Mouse (Mus musculus) left cerebral cortex, postnatal 36 days (tissue): ENCODE measurements around the gene Srd5a3. TPM values are rescaled to one million over a fixed set of nuclear protein-coding genes. Genes with fewer than 3 reads are reported as not detected.
A peak's percentile ranks its signal among the peaks of the same experiment; 100 is the strongest.
"Not testable (repeated sequence)": the region's sequence is repeated elsewhere in the genome, so short reads cannot be mapped to it uniquely, and the experiment has no call there.

Source experiments
- DNase-seq, 2 experiments: peaks; one replicate each; pipeline ENCODE4 v3.0.0; 2021 to 2022; ENCODE audit warnings: low spot score in 2 of 2, mixed read lengths in 1 of 2
- intact Hi-C: fragments of 180-260 bp; cut with DNase I; formaldehyde crosslinking; loops from one replicate; pipeline ENCODE4 v1.15.1; 2025
- total RNA-seq, 2 experiments: library from RNA; stranded (reverse); gene quantifications; 2 replicates each; pipeline ENCODE4 v1.2.3; 2021

Srd5a3 gene
- total RNA-seq, result 10 to 100 TPM; 18.2 to 24.4 TPM

GRCm38 (mm10) chr5:76139808-76140729 lies at the start of gene Srd5a3:
Gene Srd5a3 (plus strand): TSS chr5:76140271.
- DNase-seq, result peak; percentile 94
- intact Hi-C loops, result loop anchor here (5.0 to 10.0 kb wide), 3 partner anchors 42 to 385 kb away; partner anchors contain the start of genes Exoc1 and Tmem165

- intact Hi-C loops, DNase-seq: not testable (repeated sequence)
Measured at GRCm38 (mm10) chr5:76103809-76104208, 36.3 kb upstream of the Srd5a3 start.

- no peak for DNase-seq
- intact Hi-C loops, result no loop called here
Measured at GRCm38 (mm10) chr5:76107306-76107705, 32.8 kb upstream of the Srd5a3 start.

GRCm38 (mm10) chr5:76108496-76108895 lies 31.6 kb upstream of the Srd5a3 start:
- no peak for DNase-seq
- intact Hi-C loops, result no loop called here

GRCm38 (mm10) chr5:76111173-76111572 lies 28.9 kb upstream of the Srd5a3 start:
- DNase-seq, result peak; percentile 8 to 16
- intact Hi-C loops, result loop anchor here (10.0 kb wide), 2 partner anchors 86 to 896 kb away; no protein-coding TSS in a partner anchor

- intact Hi-C loops, result loop anchor here (10.0 kb wide), 2 partner anchors 87 to 897 kb away; no protein-coding TSS in a partner anchor
- no peak for DNase-seq
Measured at GRCm38 (mm10) chr5:76112016-76112415, 28.1 kb upstream of the Srd5a3 start.

- intact Hi-C loops, result loop anchor here (10.0 kb wide), 2 partner anchors 91 to 901 kb away; no protein-coding TSS in a partner anchor
- no peak for DNase-seq
Measured at GRCm38 (mm10) chr5:76115436-76116041, 24.5 kb upstream of the Srd5a3 start.

- DNase-seq, result peak; percentile 38 to 61
- intact Hi-C loops, result loop anchor here (2.0 to 10.0 kb wide), 3 partner anchors 94 to 904 kb away; no protein-coding TSS in a partner anchor
Measured at GRCm38 (mm10) chr5:76118441-76118840, 21.6 kb upstream of the Srd5a3 start.

GRCm38 (mm10) chr5:76120634-76121033 lies 19.4 kb upstream of the Srd5a3 start:
- intact Hi-C loops, result no loop called here
- no peak for DNase-seq

- DNase-seq, result no peak
- intact Hi-C loops, result no loop called here
Measured at GRCm38 (mm10) chr5:76127584-76128316, 12.3 kb upstream of the Srd5a3 start.

- peak in 1 of 2 experiments; percentile 12 for DNase-seq
- intact Hi-C loops, result no loop called here
Measured at GRCm38 (mm10) chr5:76130292-76130691, 9.8 kb upstream of the Srd5a3 start.

GRCm38 (mm10) chr5:76131990-76132389 lies 8.1 kb upstream of the Srd5a3 start:
- no peak for DNase-seq
- intact Hi-C loops, result no loop called here

- no peak for DNase-seq
- intact Hi-C loops, result no loop called here
Measured at GRCm38 (mm10) chr5:76135644-76136043, 4.4 kb upstream of the Srd5a3 start.

GRCm38 (mm10) chr5:76136271-76136670 lies 3.8 kb upstream of the Srd5a3 start:
- no peak for DNase-seq
- intact Hi-C loops, result no loop called here

- intact Hi-C loops, result no loop called here
- DNase-seq, result no peak
Measured at GRCm38 (mm10) chr5:76137586-76137985, 2.5 kb upstream of the Srd5a3 start.

- intact Hi-C loops, result no loop called here
- DNase-seq, result no peak
Measured at GRCm38 (mm10) chr5:76138071-76138470, 2.0 kb upstream of the Srd5a3 start.

GRCm38 (mm10) chr5:76138512-76138911 lies 1.6 kb upstream of the Srd5a3 start:
- DNase-seq, result no peak
- intact Hi-C loops, result no loop called here

GRCm38 (mm10) chr5:76139171-76139671 lies 850 bp upstream of the Srd5a3 start:
- DNase-seq, result no peak
- intact Hi-C loops, result no loop called here

- intact Hi-C loops, result loop anchor here (5.0 to 10.0 kb wide), 3 partner anchors 42 to 384 kb away; partner anchors contain the start of genes Exoc1 and Tmem165
Measured at GRCm38 (mm10) chr5:76140730-76141066, 627 bp downstream of the Srd5a3 start.

More at GRCm38 (mm10) chr5:76140730-76141066, 627 bp downstream of the Srd5a3 start:
- no peak for DNase-seq
